Mouse (Mus musculus) limb, embryonic 14.5 days (tissue): ENCODE data around the gene Nhsl2. TPM values are rescaled to one million over a fixed set of nuclear protein-coding genes. Genes with fewer than 3 reads are reported as not detected.

Source experiments
- ATAC-seq: fragments of 200-750 bp; cut with Nextera tagmentation; 2 replicates; pipeline ENCODE4 v1.8.0; 2017; ENCODE audit warnings: low read depth, moderate number of reproducible peaks, moderate TSS enrichment; ENCODE audit not compliant: low FRiP score
- DNase-seq: peaks from one replicate; pipeline ENCODE4 v3.0.0-alpha.2; 2015; ENCODE audit warnings: low spot score
- H3K27ac ChIP-seq: fragments of 300-500 bp; sonication (generic); replicated peaks from 2 replicates; pipeline ENCODE4 v1.5.1; 2014; ENCODE audit warnings: low read depth, mild to moderate bottlenecking, low read length, moderate library complexity, mixed read lengths
- H3K27me3 ChIP-seq: fragments of 300-500 bp; sonication (generic); 2 replicates; pipeline ENCODE4 v1.6.1; 2014; ENCODE audit warnings: low read length, mixed read lengths; ENCODE audit not compliant: control insufficient read depth, insufficient read depth
- H3K36me3 ChIP-seq: fragments of 300-500 bp; sonication (generic); 2 replicates; pipeline ENCODE4 v1.6.1; 2014; ENCODE audit warnings: mild to moderate bottlenecking, low read length, moderate library complexity, mixed read lengths; ENCODE audit not compliant: control insufficient read depth, insufficient read depth
- H3K4me1 ChIP-seq: fragments of 300-500 bp; sonication (generic); 2 replicates; pipeline ENCODE4 v1.6.1; 2014; ENCODE audit warnings: antibody characterized with exemption, low read length, mixed read lengths; ENCODE audit not compliant: control insufficient read depth, insufficient read depth
- H3K4me2 ChIP-seq: fragments of 300-500 bp; sonication (generic); replicated peaks from 2 replicates; pipeline ENCODE4 v1.6.1; 2014; ENCODE audit warnings: low read depth, mild to moderate bottlenecking, low read length, moderate library complexity; ENCODE audit not compliant: severe bottlenecking
- H3K4me3 ChIP-seq: fragments of 300-500 bp; sonication (generic); replicated peaks from 2 replicates; pipeline ENCODE4 v1.5.1; 2014; ENCODE audit warnings: low read length
- H3K9ac ChIP-seq: fragments of 300-500 bp; sonication (generic); 2 replicates; pipeline ENCODE4 v1.6.1; 2014; ENCODE audit warnings: mild to moderate bottlenecking, low read depth, low read length, moderate library complexity; ENCODE audit not compliant: severe bottlenecking
- H3K9me3 ChIP-seq: fragments of 300-500 bp; sonication (generic); 2 replicates; pipeline ENCODE4 v1.6.1; 2016; ENCODE audit warnings: low read length; ENCODE audit not compliant: control insufficient read depth
- POLR2A ChIP-seq: fragments of 200-500 bp; IDR thresholded peaks from 2 replicates; pipeline ENCODE4 v1.8.0; 2012; ENCODE audit warnings: inconsistent platforms, mild to moderate bottlenecking, moderate library complexity, borderline replicate concordance; ENCODE audit not compliant: insufficient read depth, insufficient read length; ENCODE audit errors: extremely low read depth
- WGBS: fragments of 180-500 bp; shearing (Covaris S2); extraction: QIAGEN DNeasy Blood & Tissue Kit; methylation state at CpG from one replicate; pipeline ENCODE4 v1.1.7; 2014; 5-methylcytosine and 5-hydroxymethylcytosine counted together
- polyA plus RNA-seq, 2 experiments: library from polyadenylated mRNA; depleted of rRNA in 1 of 2; stranded (reverse) in 1 of 2; unstranded in 1 of 2; fragments of >200 nt; fragmentation: Nextera tagmentation in 1 of 2; extraction: Ambion mirVana in 1 of 2; gene quantifications; 2 replicates each; pipeline versions ENCODE4 v1.2.1 to v1.2.3; 2012 to 2014

Nhsl2 gene
- polyA plus RNA-seq, 2 experiments = 6.6 to 13.5 TPM

GRCm38 (mm10) chrX:102059437-102059836 lies 210.3 kb downstream of the Nhsl2 start:
- no peaks in the 10 kb centered on the region for H3K9me3 ChIP-seq
- no peak overlapping the region for H3K4me3 ChIP-seq
- no peaks in the 10 kb centered on the region for H3K4me1 ChIP-seq
- no peaks in the 10 kb centered on the region for H3K27me3 ChIP-seq
- H3K36me3 ChIP-seq = no peaks in the 10 kb centered on the region
- no peak for TF ChIP-seq POLR2A
- no peak for DNase-seq
- no peak overlapping the region for H3K4me2 ChIP-seq
- WGBS = 64% methylated on average over 9 of the region's 9 CpGs
- no peak for ATAC-seq
- H3K27ac ChIP-seq = no peak overlapping the region
- no peak overlapping the region for H3K9ac ChIP-seq

GRCm38 (mm10) chrX:102060243-102060642 lies 211.1 kb downstream of the Nhsl2 start:
- H3K9me3 ChIP-seq = no peaks in the 10 kb centered on the region
- no peak for ATAC-seq
- no peak overlapping the region for H3K9ac ChIP-seq
- H3K27ac ChIP-seq = no peak overlapping the region
- no peak for DNase-seq
- H3K36me3 ChIP-seq = no peaks in the 10 kb centered on the region
- no peak for TF ChIP-seq POLR2A
- 67% methylated on average over 5 of the region's 5 CpGs for WGBS
- H3K4me2 ChIP-seq = no peak overlapping the region
- H3K4me3 ChIP-seq = no peak overlapping the region
- no peaks in the 10 kb centered on the region for H3K4me1 ChIP-seq
- H3K27me3 ChIP-seq = no peaks in the 10 kb centered on the region

GRCm38 (mm10) chrX:102060891-102061290 lies 211.7 kb downstream of the Nhsl2 start:
- 36% methylated on average over 2 of the region's 2 CpGs for WGBS
- no peaks in the 10 kb centered on the region for H3K27me3 ChIP-seq
- H3K4me3 ChIP-seq = no peak overlapping the region
- H3K9me3 ChIP-seq = no peaks in the 10 kb centered on the region
- DNase-seq (peak; percentile 21), ATAC-seq (no peak)
- no peak overlapping the region for H3K27ac ChIP-seq
- no peaks in the 10 kb centered on the region for H3K36me3 ChIP-seq
- H3K4me2 ChIP-seq = no peak overlapping the region
- H3K9ac ChIP-seq = no peak overlapping the region
- H3K4me1 ChIP-seq = no peaks in the 10 kb centered on the region
- no peak for TF ChIP-seq POLR2A

GRCm38 (mm10) chrX:102064062-102064461 lies 214.9 kb downstream of the Nhsl2 start:
- 36% methylated on average over 3 of the region's 3 CpGs for WGBS
- Histone ChIP-seq H3K4me1 (no peaks in the 10 kb centered on the region), H3K4me2 (no peak overlapping the region), H3K9ac (no peak overlapping the region), H3K36me3 (no peaks in the 10 kb centered on the region), H3K4me3 (no peak overlapping the region), H3K27me3 (no peaks in the 10 kb centered on the region), H3K27ac (no peak overlapping the region), H3K9me3 (no peaks in the 10 kb centered on the region)
- no peak for DNase-seq
- no peak for ATAC-seq
- no peak for TF ChIP-seq POLR2A

GRCm38 (mm10) chrX:102065213-102065775 lies 216.1 kb downstream of the Nhsl2 start:
- WGBS = 35% methylated on average over 4 of the region's 4 CpGs
- Histone ChIP-seq H3K9ac (no peak overlapping the region), H3K4me3 (no peak overlapping the region), H3K4me2 (no peak overlapping the region), H3K27me3 (no peaks in the 10 kb centered on the region), H3K4me1 (peaks cover 4% of the 10 kb centered on the region; the same call in 1 of the 2 replicates), H3K9me3 (no peaks in the 10 kb centered on the region), H3K27ac (no peak overlapping the region), H3K36me3 (no peaks in the 10 kb centered on the region)
- ATAC-seq = no peak
- no peak for TF ChIP-seq POLR2A
- no peak for DNase-seq
